Mouse (Mus musculus) megakaryocyte, embryonic 14.5 days (primary cell): ENCODE measurements around the gene Fam135a.

ENCODE experiments used
- FLI1 ChIP-seq: IDR thresholded peaks from 2 replicates; pipeline ENCODE4 v1.6.1; 2012; ENCODE audit warnings: low read length, inconsistent platforms, mixed read lengths
- GATA1 ChIP-seq: IDR thresholded peaks from 3 replicates; pipeline ENCODE4 v1.6.1; 2012; ENCODE audit warnings: mixed read lengths, low read length, inconsistent platforms, borderline replicate concordance

- TF ChIP-seq GATA1: no peak
- no peak for TF ChIP-seq FLI1
Measured at GRCm38 (mm10) chr1:23998866-23999265, 101.3 kb downstream of the Fam135a start.
